Mouse (Mus musculus) forebrain, postnatal 0 days (tissue): ENCODE data around the gene Flnb. TPM values are rescaled to one million over a fixed set of nuclear protein-coding genes. Genes with fewer than 3 reads are reported as not detected.

Source experiments
- ATAC-seq: fragments of 200-750 bp; cut with Nextera tagmentation; 2 replicates; pipeline ENCODE4 v1.8.0; 2017; ENCODE audit warnings: mild to moderate bottlenecking, moderate library complexity
- DNase-seq: peaks from one replicate; pipeline ENCODE4 v3.0.0-alpha.2; 2015
- H3K27ac ChIP-seq: fragments of 300-500 bp; sonication (generic); 2 replicates; pipeline ENCODE4 v1.5.1; 2014; ENCODE audit warnings: low read depth, mild to moderate bottlenecking, antibody characterized with exemption, low read length, moderate library complexity, mixed read lengths
- H3K27me3 ChIP-seq: fragments of 300-500 bp; sonication (generic); 2 replicates; pipeline ENCODE4 v1.6.1; 2014; ENCODE audit warnings: mild to moderate bottlenecking, low read length, mixed read lengths; ENCODE audit not compliant: insufficient read depth
- H3K36me3 ChIP-seq: fragments of 300-500 bp; sonication (generic); 2 replicates; pipeline ENCODE4 v1.6.1; 2014; ENCODE audit warnings: mild to moderate bottlenecking, moderate library complexity; ENCODE audit not compliant: insufficient read depth
- H3K4me1 ChIP-seq: fragments of 300-500 bp; sonication (generic); 2 replicates; pipeline ENCODE4 v1.6.1; 2014; ENCODE audit warnings: antibody characterized with exemption; ENCODE audit not compliant: insufficient read depth
- H3K4me2 ChIP-seq: fragments of 300-500 bp; sonication (generic); 2 replicates; pipeline ENCODE4 v1.6.1; 2014; ENCODE audit warnings: low read depth, mild to moderate bottlenecking, moderate library complexity
- H3K4me3 ChIP-seq: fragments of 300-500 bp; sonication (generic); 2 replicates; pipeline ENCODE4 v1.5.1; 2014; ENCODE audit warnings: low read depth, low read length, mixed read lengths
- H3K9ac ChIP-seq: fragments of 300-500 bp; sonication (generic); 2 replicates; pipeline ENCODE4 v1.6.1; 2014; ENCODE audit warnings: mild to moderate bottlenecking
- H3K9me3 ChIP-seq: fragments of 300-500 bp; sonication (generic); 2 replicates; pipeline ENCODE4 v1.6.1; 2016; ENCODE audit warnings: low read length
- CTCF ChIP-seq: sonication (generic); IDR thresholded peaks from 2 replicates; pipeline ENCODE4 v1.5.1; 2016; ENCODE audit warnings: antibody characterized with exemption, control low read depth, low read depth
- WGBS: fragments of 180-500 bp; shearing (Covaris S2); extraction: QIAGEN DNeasy Blood & Tissue Kit; methylation state at CpG from one replicate; pipeline ENCODE4 v1.1.7; 2014; 5-methylcytosine and 5-hydroxymethylcytosine counted together
- polyA plus RNA-seq: library from polyadenylated mRNA; unstranded; fragments of >200 nt; fragmentation: Nextera tagmentation; extraction: Ambion mirVana; gene quantifications from 2 replicates; pipeline ENCODE4 v1.2.1, GENCODE M21; 2015
- total RNA-seq: library from RNA; depleted of rRNA; stranded (reverse); fragments of >200 nt; gene quantifications from 2 replicates; pipeline ENCODE4 v1.2.3, GENCODE M21; 2014; rRNA removed

Flnb gene
- total RNA-seq = 18.6 and 22.5 TPM in 2 replicates
- 1.3 and 2.3 TPM in 2 replicates for polyA plus RNA-seq

DNA sequence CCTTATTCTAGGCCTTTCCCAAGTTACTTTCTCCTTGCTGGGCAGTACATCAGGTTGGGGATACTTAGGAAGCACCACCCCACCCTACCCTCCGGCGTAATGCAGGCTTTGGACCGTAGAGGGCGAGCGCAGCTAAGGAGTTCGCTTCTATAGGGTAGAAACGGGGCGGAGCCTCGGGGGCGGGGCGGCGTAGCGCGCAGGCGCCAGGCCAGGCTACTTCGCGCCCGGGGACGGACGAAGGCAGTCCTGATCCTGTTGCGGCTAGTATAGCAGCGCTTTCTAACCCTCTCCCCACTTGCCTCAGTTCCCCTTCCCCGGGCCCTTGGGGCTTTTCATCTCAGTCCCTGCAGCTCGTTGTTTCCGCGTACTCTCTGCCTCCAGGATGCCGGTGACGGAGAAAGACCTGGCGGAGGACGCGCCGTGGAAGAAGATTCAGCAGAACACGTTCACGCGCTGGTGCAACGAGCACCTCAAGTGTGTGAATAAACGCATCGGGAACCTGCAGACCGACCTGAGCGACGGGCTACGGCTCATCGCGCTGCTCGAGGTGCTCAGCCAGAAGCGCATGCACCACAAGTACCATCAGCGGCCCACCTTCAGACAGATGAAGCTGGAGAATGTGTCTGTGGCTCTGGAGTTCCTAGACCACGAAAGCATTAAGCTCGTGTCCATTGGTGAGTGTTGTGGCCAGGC is at the start of gene Flnb:
Gene Flnb, plus strand, starts transcription at position 188 of the 693 bp plus-strand sequence.
- Histone ChIP-seq H3K27ac (peak within 1 kb of the TSS; percentile 83), H3K9ac (peak within 1 kb of the TSS; percentile 72), H3K27me3 (no peaks in the 10 kb centered on the region), H3K4me3 (peak within 1 kb of the TSS; percentile 81), H3K4me1 (peaks cover 20% of the 10 kb centered on the region), H3K9me3 (no peaks in the 10 kb centered on the region), H3K36me3 (no peaks in the 10 kb centered on the region), H3K4me2 (peak within 1 kb of the TSS; percentile 89)
- peak; percentile 98 for TF ChIP-seq CTCF
- ATAC-seq (peak; percentile 98), DNase-seq (peak; percentile 97)
- WGBS = 2% methylated on average over 49 of the region's 49 CpGs

- TF ChIP-seq CTCF = no peak
- H3K9me3 ChIP-seq = no peaks in the 10 kb centered on the region
- H3K36me3 ChIP-seq = no peaks in the 10 kb centered on the region
- peak overlapping the region; percentile 50 for H3K4me2 ChIP-seq
- WGBS = 49% methylated on average over 24 of the region's 24 CpGs
- H3K4me3 ChIP-seq = peak overlapping the region; percentile 41
- H3K27me3 ChIP-seq = no peaks in the 10 kb centered on the region; the same call in 1 of the 2 replicates
- peak; percentile 83 for DNase-seq
- ATAC-seq = peak; percentile 94
- H3K9ac ChIP-seq = peak overlapping the region; percentile 37; the same call in 1 of the 2 replicates
- H3K27ac ChIP-seq = peak overlapping the region; percentile 67
- no peaks in the 10 kb centered on the region for H3K4me1 ChIP-seq
These were observed 43.9 kb upstream of the Flnb start for GRCm38 (mm10) chr14:7773714-7774389.

DNA sequence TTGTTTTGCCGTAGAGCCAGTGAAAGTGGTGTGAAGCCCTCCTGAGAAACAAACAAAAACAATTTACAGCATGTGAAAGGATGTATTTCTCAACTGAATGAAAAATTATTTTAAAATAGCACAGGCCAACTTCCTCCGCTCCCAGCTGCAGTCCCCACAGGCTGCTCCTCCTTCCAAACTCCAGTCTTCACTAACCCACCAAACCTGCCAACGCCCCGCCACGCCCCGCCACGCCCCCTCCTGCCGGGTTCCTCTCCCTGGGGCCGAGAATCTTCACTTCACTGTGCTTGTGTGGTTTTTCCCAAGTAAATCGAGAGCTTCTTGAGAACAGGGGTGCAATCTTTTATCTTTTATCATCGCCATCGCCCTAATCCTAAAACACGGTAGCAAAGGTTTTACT is 31.7 kb upstream of the Flnb start:
- H3K9ac ChIP-seq = no peak overlapping the region
- no peak for DNase-seq
- no peak overlapping the region for H3K4me2 ChIP-seq
- no peaks in the 10 kb centered on the region for H3K9me3 ChIP-seq
- H3K4me3 ChIP-seq = no peak overlapping the region
- no peaks in the 10 kb centered on the region for H3K36me3 ChIP-seq
- no peaks in the 10 kb centered on the region for H3K27me3 ChIP-seq
- no peak overlapping the region for H3K27ac ChIP-seq
- ATAC-seq = no peak
- no peaks in the 10 kb centered on the region for H3K4me1 ChIP-seq
- TF ChIP-seq CTCF = no peak
- whole genome bisulfite sequencing = 54% methylated on average over 13 of the region's 13 CpGs

DNA sequence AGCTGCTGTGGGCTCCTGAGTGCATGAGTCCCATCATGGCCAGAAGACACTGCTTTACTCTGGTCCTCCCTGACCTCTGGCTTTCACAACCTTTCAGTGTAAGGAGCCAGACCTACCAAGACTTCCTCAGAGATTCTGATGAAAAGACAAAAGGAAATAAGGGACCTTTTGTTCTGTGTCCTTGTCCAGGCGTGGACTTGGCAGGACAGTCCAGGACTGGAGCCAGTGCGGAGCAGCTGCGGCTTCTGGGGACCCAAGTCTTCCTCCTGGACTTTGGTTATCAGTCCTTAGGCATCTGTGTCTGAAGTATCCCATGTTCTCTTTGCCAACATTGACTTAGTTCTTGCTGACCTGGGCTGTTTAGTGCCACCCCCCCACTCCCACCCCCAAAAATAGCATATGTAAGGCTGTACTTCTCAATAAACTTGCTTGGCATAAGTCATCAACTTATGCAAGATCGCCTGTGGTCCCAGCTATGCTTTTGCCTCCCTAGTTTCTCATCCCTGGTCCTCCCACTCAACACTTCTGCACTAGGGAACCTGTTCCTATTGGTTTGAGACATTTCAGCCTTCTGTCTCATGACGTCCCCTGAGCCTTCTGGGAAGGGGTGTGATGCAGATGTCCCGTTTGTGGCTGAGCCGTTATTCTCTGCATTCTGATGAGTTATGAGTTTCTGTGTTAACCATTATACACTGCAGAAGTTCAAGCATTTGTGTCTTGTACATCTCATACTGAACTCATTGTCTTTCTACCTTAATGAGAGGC is 28.3 kb upstream of the Flnb start:
- H3K4me1 ChIP-seq = 0 out of 2 replicates have a peak, but pooled peaks cover 3% of the 10 kb centered on the region
- no peaks in the 10 kb centered on the region for H3K36me3 ChIP-seq
- WGBS = 81% methylated on average over 7 of the region's 7 CpGs

DNA sequence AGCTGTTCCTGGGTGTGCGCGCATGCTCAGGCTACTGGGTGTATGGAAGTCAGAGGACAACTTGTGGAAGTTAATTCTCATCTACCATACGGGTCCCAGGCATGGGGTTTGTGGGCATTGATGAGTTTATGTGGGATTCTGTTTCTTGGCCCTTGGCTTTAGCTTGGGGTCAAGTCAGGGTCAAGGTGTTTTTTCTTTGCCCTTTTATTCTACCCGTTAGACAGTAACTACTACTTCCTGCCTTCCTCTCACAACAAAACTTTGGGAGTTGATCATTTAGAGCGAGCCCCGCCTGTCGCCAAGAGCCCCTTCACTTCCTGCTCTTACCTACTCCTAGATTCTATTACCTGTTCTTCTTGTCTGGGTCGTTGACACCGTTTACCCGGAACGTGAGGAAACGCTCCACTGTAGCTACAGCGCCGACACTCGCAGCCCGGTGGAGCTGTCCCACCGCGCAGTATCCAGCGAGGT is 26.7 kb upstream of the Flnb start:
- no peak for DNase-seq
- 0 out of 2 replicates have a peak, but pooled peaks cover 3% of the 10 kb centered on the region for H3K4me1 ChIP-seq
- H3K4me2 ChIP-seq = peak overlapping the region; percentile 81
- TF ChIP-seq CTCF = 0 out of 2 replicates have a peak, but pooled peaks have one; percentile 31
- no peaks in the 10 kb centered on the region for H3K9me3 ChIP-seq
- ATAC-seq = no peak
- H3K9ac ChIP-seq = peak overlapping the region; percentile 51
- H3K27ac ChIP-seq = no peak overlapping the region
- WGBS = 13% methylated on average over 19 of the region's 19 CpGs
- no peaks in the 10 kb centered on the region for H3K27me3 ChIP-seq
- H3K36me3 ChIP-seq = no peaks in the 10 kb centered on the region
- H3K4me3 ChIP-seq = peak overlapping the region; percentile 40

More for the DNA sequence above, 28.3 kb upstream of the Flnb start:
- Histone ChIP-seq H3K4me2 (no peak overlapping the region), H3K9ac (no peak overlapping the region), H3K27ac (no peak overlapping the region), H3K4me3 (no peak overlapping the region), H3K27me3 (no peaks in the 10 kb centered on the region), H3K9me3 (no peaks in the 10 kb centered on the region)
- no peak for TF ChIP-seq CTCF
- no peak for ATAC-seq
- no peak for DNase-seq

DNA sequence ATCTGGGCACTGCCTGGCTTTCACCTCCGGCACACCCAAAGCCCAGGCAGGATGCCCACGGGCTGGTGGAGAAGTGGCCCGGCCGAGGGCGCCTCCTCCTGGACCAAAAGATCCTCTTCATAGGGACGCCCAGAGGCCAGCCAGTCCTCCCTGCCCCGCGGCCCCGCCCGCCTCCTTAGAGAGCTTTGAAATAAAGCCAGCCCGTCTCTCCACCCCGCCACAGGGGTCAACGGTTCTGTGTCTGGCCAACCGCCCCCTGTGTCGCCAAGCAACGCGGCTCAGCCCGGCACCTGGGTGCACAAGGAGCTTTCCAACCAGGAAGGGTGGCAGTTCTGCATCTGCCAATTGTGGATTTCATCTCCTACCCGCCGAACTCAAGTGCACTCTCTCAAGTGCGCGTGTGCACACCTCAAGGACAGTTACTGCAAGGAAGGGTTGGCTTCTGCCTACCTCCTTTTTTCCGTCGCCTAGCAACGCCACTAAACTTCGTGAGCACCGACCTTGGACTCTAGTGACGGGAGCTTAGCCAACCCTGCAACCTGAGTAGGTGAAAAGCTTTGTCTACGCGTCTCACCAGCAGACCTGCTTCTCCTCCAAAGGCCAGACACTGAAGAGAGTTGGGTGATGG is 26.1 kb upstream of the Flnb start, which contains the start of gene Gm26661:
Gene Gm26661, plus strand, starts transcription at position 56 of the 628 bp plus-strand sequence.
- no peak; the same call in 1 of the 2 replicates for TF ChIP-seq CTCF
- Histone ChIP-seq H3K9me3 (no peaks in the 10 kb centered on the region), H3K4me2 (peak within 1 kb of the TSS; percentile 81), H3K27me3 (no peaks in the 10 kb centered on the region), H3K27ac (no peak within 1 kb of the TSS), H3K4me1 (0 out of 2 replicates have a peak, but pooled peaks cover 3% of the 10 kb centered on the region), H3K9ac (peak within 1 kb of the TSS; percentile 51), H3K4me3 (peak within 1 kb of the TSS; percentile 40), H3K36me3 (no peaks in the 10 kb centered on the region)
- DNase-seq (peak; percentile 57), ATAC-seq (peak; percentile 88)
- 2% methylated on average over 30 of the region's 30 CpGs for WGBS
